Mouse (Mus musculus) liver, embryonic 14.5 days (tissue): Measurements from ENCODE around the gene Atf7ip. TPM values are rescaled to one million over a fixed set of nuclear protein-coding genes. Genes with fewer than 3 reads are reported as not detected.

Experiments
- ATAC-seq: fragments of 200-750 bp; cut with Nextera tagmentation; 2 replicates; pipeline ENCODE4 v1.8.0; 2017; ENCODE audit warnings: moderate number of reproducible peaks, mild to moderate bottlenecking, moderate library complexity; ENCODE audit not compliant: insufficient read depth
- DNase-seq, 3 experiments: peaks; one replicate each; pipeline ENCODE4 v3.0.0-alpha.2; 2012 to 2013; ENCODE audit warnings: low read depth in 3 of 3, low spot score in 3 of 3
- H3K27ac ChIP-seq: fragments of 300-500 bp; sonication (generic); 2 replicates; pipeline ENCODE4 v1.5.1; 2014; ENCODE audit warnings: moderate library complexity, mild to moderate bottlenecking, control low read depth, inconsistent platforms
- H3K27me3 ChIP-seq: fragments of 300-500 bp; sonication (generic); 2 replicates; pipeline ENCODE4 v1.6.1; 2014; ENCODE audit warnings: mild to moderate bottlenecking, low read length, moderate library complexity; ENCODE audit not compliant: control insufficient read depth, insufficient read depth
- H3K36me3 ChIP-seq: fragments of 300-500 bp; sonication (generic); replicated peaks from 2 replicates; pipeline ENCODE4 v1.6.1; 2014; ENCODE audit warnings: low read depth; ENCODE audit not compliant: control insufficient read depth, insufficient read depth
- H3K4me1 ChIP-seq, 2 experiments: fragments of 200-500 bp in 1 of 2; fragments of 300-500 bp in 1 of 2; sonication (generic) in 1 of 2; replicated peaks; 2 replicates each; pipeline ENCODE4 v1.6.1; 2012 to 2014; ENCODE audit warnings: antibody characterized with exemption in 1 of 2, inconsistent platforms in 1 of 2, low read length in 1 of 2; ENCODE audit not compliant: control insufficient read depth in 2 of 2, insufficient read depth in 2 of 2
- H3K4me2 ChIP-seq: fragments of 300-500 bp; sonication (generic); 2 replicates; pipeline ENCODE4 v1.6.1; 2014; ENCODE audit warnings: low read depth, mild to moderate bottlenecking, control low read depth, moderate library complexity
- H3K4me3 ChIP-seq, 2 experiments: fragments of 200-500 bp in 1 of 2; fragments of 300-500 bp in 1 of 2; sonication (generic) in 1 of 2; 2 replicates each; pipeline ENCODE4 v1.5.1; 2012 to 2014; ENCODE audit warnings: low read depth in 2 of 2, low read length in 2 of 2, mild to moderate bottlenecking in 2 of 2, control low read depth in 1 of 2, inconsistent platforms in 1 of 2, moderate library complexity in 1 of 2; ENCODE audit not compliant: insufficient read depth in 1 of 2
- H3K9ac ChIP-seq: fragments of 300-500 bp; sonication (generic); replicated peaks from 2 replicates; pipeline ENCODE4 v1.6.1; 2014; ENCODE audit warnings: mild to moderate bottlenecking, control low read depth, moderate library complexity
- H3K9me3 ChIP-seq: fragments of 300-500 bp; sonication (generic); 2 replicates; pipeline ENCODE4 v1.6.1; 2016; ENCODE audit warnings: low read length, mixed read lengths; ENCODE audit not compliant: control insufficient read depth
- CTCF ChIP-seq: IDR thresholded peaks from 2 replicates; pipeline ENCODE4 v1.5.1; 2016; ENCODE audit warnings: antibody characterized with exemption, low read depth, control low read depth
- EP300 ChIP-seq: IDR thresholded peaks from 2 replicates; pipeline ENCODE4 v1.6.1; 2016; ENCODE audit warnings: antibody characterized with exemption, low read depth
- WGBS: fragments of 180-500 bp; shearing (Covaris S2); extraction: QIAGEN DNeasy Blood & Tissue Kit; methylation state at CpG from one replicate; pipeline ENCODE4 v1.1.7; 2014; ENCODE audit not compliant: insufficient replicate concordance; 5-methylcytosine and 5-hydroxymethylcytosine counted together
- polyA plus RNA-seq, 2 experiments: library from polyadenylated mRNA; depleted of rRNA in 1 of 2; stranded (reverse) in 1 of 2; unstranded in 1 of 2; fragments of >200 nt; fragmentation: Nextera tagmentation in 1 of 2; extraction: Ambion mirVana in 1 of 2; gene quantifications; 2 replicates each; pipeline versions ENCODE4 v1.2.1 to v1.2.3; 2012 to 2014

Gene Atf7ip
- polyA plus RNA-seq, 2 experiments: 7.2 to 14.2 TPM

DNA sequence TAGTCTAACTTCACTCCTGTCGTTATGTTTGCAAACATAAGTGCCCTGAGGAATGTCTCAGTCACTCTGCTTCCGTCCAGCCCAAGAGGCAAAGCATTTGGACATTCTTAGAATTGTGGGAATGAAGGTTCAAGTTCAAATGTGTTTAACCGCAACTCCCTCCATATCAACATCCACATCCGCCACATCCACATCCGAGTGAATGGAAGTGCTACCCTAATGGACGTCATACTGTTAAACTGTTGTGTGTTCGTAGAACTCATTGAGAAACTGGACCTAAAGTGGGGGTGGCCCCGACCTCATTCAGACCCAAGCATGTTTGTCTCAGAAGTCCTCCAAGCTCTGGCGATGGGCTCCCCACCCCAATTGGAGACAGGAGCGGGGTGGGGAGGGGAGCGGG lies 149.8 kb downstream of the Atf7ip start:
- Histone ChIP-seq H3K27me3 (peaks cover 2% of the 10 kb centered on the region; the same call in 1 of the 2 replicates), H3K9ac (no peak overlapping the region), H3K9me3 (no peaks in the 10 kb centered on the region), H3K27ac (no peak overlapping the region), H3K4me2 (no peak overlapping the region), H3K4me1 (no peaks in the 10 kb centered on the region), H3K36me3 (no peaks in the 10 kb centered on the region), H3K4me3 (no peak overlapping the region)
- DNase-seq (no peak), ATAC-seq (no peak)
- TF ChIP-seq CTCF: no peak
- no peak for TF ChIP-seq EP300
- WGBS: 46% methylated on average over 11 of the region's 11 CpGs

DNA sequence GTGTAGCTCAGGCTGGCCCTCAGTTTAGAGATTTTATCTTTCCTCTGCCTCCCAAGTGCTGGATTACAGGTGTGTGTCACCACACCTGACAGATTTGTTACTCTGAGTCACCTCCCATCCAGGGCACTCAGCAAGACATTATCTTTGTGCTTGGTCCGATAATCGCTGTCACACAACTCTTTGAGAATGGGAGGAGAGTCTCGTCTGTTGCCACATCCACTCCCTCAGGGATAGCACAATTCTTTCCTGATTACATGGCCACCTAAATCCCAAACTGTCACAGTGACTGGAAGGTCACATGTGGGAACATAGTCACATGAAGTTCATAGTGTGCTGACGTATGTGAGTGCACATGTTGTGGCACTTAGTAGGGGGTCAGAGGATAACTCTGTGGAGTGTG lies 152.3 kb downstream of the Atf7ip start:
- no peaks in the 10 kb centered on the region for H3K36me3 ChIP-seq
- H3K4me2 ChIP-seq: no peak overlapping the region
- peaks cover 17% of the 10 kb centered on the region for H3K27me3 ChIP-seq
- no peak overlapping the region for H3K4me3 ChIP-seq
- ATAC-seq (no peak), DNase-seq (no peak)
- no peak for TF ChIP-seq EP300
- no peak for TF ChIP-seq CTCF
- H3K4me1 ChIP-seq: no peaks in the 10 kb centered on the region
- no peaks in the 10 kb centered on the region for H3K9me3 ChIP-seq
- no peak overlapping the region for H3K27ac ChIP-seq
- WGBS: 72% methylated on average over 4 of the region's 4 CpGs
- H3K9ac ChIP-seq: no peak overlapping the region

DNA sequence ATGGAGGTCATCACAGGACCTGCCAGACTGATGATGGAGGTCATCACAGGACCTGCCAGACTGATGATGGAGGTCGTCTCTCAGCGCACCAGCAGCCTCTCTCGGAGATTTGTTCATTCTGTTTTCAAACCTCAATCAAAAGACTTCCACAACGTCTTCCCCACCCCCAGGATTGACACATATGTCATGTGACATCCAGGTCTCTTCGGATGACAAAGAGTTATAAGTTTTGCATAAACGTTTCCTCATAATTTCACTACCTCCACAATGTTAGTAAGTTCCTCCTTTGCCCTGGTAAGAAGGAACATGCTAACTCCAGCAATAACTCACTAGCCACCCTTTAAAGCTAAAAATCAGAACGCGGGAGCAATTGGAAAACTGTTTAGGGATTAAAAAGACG lies 153.3 kb downstream of the Atf7ip start:
- TF ChIP-seq EP300: no peak
- TF ChIP-seq CTCF: no peak
- H3K4me1 ChIP-seq: no peaks in the 10 kb centered on the region
- H3K27me3 ChIP-seq: peaks cover 17% of the 10 kb centered on the region
- DNase-seq: no peak
- H3K36me3 ChIP-seq: no peaks in the 10 kb centered on the region
- no peak overlapping the region for H3K27ac ChIP-seq
- H3K4me2 ChIP-seq: no peak overlapping the region
- ATAC-seq: no peak
- no peak overlapping the region for H3K4me3 ChIP-seq
- WGBS: 66% methylated on average over 9 of the region's 9 CpGs
- H3K9me3 ChIP-seq: no peaks in the 10 kb centered on the region
- H3K9ac ChIP-seq: no peak overlapping the region

Other genes with a start within 250 kb of the Atf7ip start
- gene Gm8994, start 178.6 kb upstream of the Atf7ip start, polyA plus RNA-seq (2012; rRNA removed): 0.02 TPM in 1 of 2 replicates, not detected in the other
- gene Gm8994, start 178.6 kb upstream of the Atf7ip start, polyA plus RNA-seq (2014; fragmentation: Nextera tagmentation; extraction: Ambion mirVana): not detected in 2 replicates
- gene E330021D16Rik, start 90.6 kb upstream of the Atf7ip start, polyA plus RNA-seq (2012; rRNA removed): 0.08 and 0.09 TPM in 2 replicates
- gene E330021D16Rik, start 90.6 kb upstream of the Atf7ip start, polyA plus RNA-seq (2014; fragmentation: Nextera tagmentation; extraction: Ambion mirVana): 0.19 and 0.34 TPM in 2 replicates
- gene Plbd1, start 155.8 kb downstream of the Atf7ip start, polyA plus RNA-seq (2012; rRNA removed): 2.5 and 3.9 TPM in 2 replicates
- gene Plbd1, start 155.8 kb downstream of the Atf7ip start, polyA plus RNA-seq (2014; fragmentation: Nextera tagmentation; extraction: Ambion mirVana): 5.9 and 7.6 TPM in 2 replicates